Mouse (Mus musculus) cerebellum, adult 9-10 months (tissue): ENCODE measurements around the gene Tm6sf1.
"Not testable (repeated sequence)": the region's sequence is repeated elsewhere in the genome, so short reads cannot be mapped to it uniquely, and the experiment has no call there.

ENCODE experiments used
- DNase-seq: peaks from one replicate; pipeline ENCODE4 v3.0.0; 2022

The Tm6sf1 gene

DNA sequence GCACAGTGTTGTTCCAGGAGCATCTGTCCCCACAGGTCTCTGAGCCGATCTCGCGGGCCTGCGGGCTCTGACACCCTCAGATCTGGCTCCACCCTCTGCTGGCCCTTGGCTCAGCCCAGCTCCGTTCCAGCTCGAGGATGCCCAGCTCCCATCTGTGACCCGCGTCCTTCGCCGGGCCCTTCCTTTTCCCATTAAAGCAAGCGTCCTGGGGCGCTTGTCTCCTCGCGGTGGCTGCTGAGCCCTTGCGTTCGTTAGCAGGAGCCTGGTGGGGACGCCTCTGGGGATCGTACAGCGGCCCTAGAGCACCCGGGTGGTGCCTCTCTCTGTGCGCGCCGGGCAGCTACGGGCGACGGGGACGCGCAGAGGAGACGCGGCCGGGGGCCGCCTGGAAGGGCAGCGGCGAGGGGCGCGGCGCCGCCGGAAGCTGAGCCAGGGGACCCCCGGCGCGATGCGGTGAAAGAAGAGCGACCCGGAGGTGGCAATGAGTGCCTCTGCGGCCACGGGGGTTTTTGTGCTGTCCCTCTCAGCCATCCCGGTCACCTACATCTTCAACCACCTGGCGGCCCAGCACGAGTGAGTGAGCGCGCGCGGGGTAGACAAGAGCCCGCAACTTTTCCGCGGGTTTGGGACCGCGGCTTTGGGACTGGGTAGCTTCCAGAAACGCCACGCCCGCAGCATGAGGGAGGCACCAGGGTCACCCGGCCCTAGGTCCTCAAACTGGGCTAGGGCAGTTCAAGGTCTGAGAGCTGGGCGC is at the start of gene Tm6sf1:
Gene Tm6sf1, plus strand, starts transcription at position 34 of the 754 bp plus-strand sequence.
- no peak for DNase-seq

DNA sequence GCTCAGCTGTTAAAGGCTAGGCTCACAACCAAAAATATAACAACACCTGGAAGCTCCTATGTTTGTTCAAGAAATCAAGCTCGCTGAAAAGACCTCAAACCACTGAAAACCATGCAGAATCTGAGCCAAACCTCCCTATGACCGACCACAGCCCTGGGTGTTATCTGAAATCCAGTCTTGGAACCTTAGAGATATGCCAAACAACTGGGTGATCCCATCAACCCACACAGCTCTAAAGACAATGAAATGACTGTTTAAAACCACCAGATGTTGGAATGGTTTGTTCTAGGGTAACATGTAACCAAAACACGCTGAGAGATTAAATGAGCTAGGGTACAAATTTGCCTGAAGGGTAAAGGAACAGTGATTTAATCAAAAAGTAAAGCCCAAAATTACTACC is 33.9 kb upstream of the Tm6sf1 start:
- DNase-seq, result no peak

- DNase-seq, result no peak
These were observed 33.4 kb upstream of the Tm6sf1 start for GRCm38 (mm10) chr7:81825381-81825780.

DNA sequence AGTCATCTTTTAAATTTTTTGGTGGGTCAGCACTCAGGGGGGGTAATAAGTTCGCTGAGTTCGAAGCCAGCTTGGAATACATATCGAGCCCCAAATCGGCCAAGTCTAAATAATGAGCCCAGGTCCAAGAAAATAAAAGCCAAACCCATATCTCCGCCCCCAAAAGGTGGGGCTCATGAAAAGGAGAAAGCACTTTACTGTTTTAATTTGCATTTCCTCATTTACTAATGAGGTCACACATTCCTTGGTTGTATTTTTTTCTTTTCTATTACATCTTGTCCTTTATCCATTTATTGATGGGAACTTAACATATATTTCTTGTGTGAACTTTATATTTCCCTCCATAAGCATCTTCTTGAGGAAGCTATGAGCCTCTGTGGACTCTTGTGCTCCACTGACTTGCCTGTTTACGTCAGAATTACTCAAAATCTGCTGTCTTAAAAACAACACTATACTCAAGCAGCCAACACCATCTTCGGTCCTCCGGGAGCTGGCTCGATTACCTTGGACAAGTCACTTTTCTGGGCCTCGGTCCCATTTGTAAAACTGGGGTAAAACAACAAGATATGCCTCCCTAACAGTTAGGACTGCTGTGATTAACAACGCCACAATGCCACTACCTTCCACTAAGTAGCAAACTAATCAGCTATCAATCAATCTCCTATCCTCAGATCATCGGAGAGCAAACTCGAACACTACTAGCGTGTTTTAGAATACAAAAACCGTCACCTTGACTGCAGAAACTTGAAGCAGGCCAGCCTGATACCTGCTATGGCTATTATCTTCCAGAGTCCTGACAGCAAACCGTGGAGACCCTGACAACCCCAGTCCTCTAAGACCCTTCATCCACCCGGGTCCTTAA is 30.8 kb upstream of the Tm6sf1 start:
- no peak for DNase-seq

GRCm38 (mm10) chr7:81828681-81829378 is 30.0 kb upstream of the Tm6sf1 start:
- DNase-seq, result peak; percentile 48

DNA sequence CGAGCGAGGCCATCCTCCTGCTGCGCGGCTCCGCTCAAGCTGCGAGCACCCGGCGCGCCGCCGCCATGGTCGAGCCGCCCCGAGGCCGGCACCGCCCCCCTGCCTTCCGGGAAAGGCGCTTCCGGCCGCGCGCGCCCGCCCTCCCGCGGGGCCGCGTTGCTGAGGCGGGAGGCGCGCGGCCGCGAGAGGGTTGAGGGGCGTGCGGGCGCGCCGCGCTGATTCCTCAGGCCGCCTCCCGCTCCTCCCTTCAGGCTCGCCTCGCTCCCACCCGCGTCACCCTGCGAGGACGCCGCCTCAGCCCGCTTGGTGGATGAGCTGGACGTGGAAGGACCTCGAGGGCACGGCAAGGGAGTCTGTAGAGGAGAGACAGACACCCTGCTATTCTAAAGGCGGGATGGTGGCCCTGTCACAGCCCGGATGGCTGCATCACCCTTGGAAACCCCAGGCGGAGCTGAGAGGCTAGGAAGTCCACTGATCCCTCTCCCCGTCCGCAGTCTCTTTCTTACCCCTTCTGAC is 29.4 kb upstream of the Tm6sf1 start, which contains the start of gene Btbd1:
Gene Btbd1, minus strand, starts transcription at position 53 of the 516 bp plus-strand sequence.
- peak; percentile 59 for DNase-seq

- DNase-seq, result no peak
These were observed 24.0 kb upstream of the Tm6sf1 start for GRCm38 (mm10) chr7:81834847-81835246.

DNA sequence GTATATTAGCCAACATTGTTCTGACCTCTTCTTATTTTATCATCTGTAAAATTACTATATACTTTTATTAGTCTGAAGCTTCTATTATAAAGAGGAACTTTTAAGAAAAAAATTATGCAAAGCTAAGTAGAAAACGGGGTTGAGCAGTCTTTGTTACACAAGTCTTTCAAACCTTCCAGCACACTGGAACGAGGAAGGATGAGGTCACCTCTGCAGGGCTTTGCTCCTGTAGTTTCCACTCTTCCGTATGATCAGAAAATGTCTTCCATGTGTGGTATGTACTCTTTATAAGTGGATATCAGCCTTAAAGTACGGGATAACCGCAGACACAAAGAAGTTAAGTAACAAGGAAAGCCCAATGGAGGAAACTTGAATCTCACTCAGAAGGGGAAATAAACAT is 23.4 kb upstream of the Tm6sf1 start:
- no peak for DNase-seq

- not testable (repeated sequence) for DNase-seq
These were observed 21.0 kb upstream of the Tm6sf1 start for GRCm38 (mm10) chr7:81837771-81838170.

DNA sequence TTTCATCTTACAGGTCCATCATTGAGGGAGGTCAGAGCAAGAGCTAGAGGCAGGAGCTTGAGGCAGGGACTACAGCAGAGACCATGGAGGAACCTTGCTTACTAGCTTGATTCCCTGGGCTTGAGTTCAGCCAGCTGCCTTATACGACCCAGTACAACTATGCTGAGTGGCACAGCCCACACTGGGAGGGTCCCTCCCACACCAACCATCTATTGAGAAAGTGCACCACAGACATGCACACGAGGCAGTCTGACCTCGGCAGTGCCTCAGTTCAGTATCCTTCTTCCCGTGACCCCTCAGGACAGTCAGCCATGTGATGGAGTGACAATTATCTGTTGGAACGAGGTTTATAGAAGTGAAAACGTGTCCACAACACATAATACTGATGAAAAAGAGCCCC is 19.1 kb upstream of the Tm6sf1 start:
- no peak for DNase-seq

DNA sequence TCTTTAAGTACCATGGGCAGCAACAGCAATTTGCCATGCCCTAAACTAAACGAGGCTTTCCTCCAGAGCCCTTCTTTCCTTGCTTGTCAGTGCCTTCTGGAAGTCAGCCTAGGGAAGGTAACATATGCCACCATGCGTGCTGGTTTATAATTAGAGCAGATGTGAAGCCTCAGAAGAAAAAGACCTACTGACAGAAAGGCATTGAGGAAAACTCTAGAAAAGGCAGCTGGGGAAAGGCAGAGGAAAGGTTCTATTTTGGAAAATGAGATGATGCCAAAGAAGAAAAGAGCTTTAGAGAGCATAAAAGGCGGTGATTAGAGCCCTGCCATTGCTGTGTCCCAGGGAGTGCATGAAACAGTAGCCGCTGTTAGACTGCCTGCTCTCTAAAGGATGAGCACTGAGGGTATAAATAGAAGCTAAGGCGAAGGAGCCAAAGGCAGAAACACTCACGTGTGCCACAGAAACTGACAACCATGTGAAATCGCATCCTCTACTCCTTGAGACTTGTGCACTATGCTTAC is 18.1 kb upstream of the Tm6sf1 start:
- DNase-seq, result no peak

- DNase-seq, result no peak
These were observed 17.4 kb upstream of the Tm6sf1 start for GRCm38 (mm10) chr7:81841439-81841838.

DNA sequence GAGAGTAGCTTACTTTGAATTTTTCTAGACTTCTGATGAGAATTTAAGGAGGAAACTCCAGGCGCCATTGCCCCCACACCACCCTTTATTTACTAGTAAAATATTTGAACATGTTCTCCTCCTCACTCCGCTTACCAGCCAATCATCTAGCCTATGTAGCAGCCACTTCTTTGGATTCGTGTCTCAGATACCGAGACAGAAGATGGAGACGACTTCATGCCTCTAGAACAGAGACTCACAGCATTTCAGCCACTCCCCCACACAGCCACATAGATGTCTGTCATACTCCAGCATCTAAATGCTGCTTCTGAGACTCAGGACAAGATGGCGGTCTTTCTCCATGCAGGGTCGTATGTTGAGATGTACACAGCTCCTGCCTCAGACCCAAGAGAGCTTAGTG is 16.7 kb upstream of the Tm6sf1 start:
- DNase-seq, result no peak

- no peak for DNase-seq
These were observed 15.8 kb upstream of the Tm6sf1 start for GRCm38 (mm10) chr7:81842998-81843397.

- no peak for DNase-seq
These were observed 14.9 kb upstream of the Tm6sf1 start for GRCm38 (mm10) chr7:81843903-81844302.

DNA sequence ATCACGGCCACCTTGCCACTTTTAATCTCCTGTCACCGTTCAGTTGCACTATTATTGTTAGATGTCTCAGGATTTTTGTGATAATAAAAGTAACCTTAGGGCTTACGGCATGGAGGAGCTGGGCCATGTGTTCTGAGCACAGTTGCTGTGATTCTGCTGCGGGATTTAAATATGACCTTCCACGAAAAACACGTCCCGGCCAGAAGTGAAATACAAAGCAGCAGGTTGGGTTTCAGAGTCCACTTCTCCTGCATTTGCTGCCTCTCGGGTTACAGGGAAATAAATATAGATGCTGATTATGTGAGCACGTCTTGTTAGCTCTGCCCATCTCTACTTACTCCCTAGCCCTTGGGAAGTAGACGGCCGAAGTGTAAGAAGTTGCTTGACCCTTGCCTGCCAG is 14.0 kb upstream of the Tm6sf1 start:
- DNase-seq, result no peak

- no peak for DNase-seq
These were observed 13.5 kb upstream of the Tm6sf1 start for GRCm38 (mm10) chr7:81845313-81845712.

- DNase-seq, result no peak
These were observed 12.8 kb upstream of the Tm6sf1 start for GRCm38 (mm10) chr7:81846008-81846407.

DNA sequence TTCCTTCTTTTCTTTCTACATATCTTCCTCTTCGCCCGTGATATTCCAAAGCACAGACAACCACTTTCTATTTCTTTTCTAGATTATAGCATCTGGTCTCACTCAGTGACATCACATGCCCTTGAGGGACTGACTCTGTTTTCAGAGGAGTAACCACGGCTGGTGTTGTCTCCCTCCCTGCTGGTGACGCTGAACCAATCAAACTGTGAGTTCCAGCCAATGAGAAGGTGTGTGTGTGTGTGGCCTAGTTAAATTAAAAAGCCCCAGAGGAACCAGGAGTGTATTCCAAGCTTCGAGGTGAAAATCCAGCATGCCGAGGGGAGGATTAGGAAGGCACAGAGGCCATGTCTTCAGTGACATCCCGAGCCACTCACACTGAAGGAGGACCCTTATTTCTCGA is 11.8 kb upstream of the Tm6sf1 start:
- no peak for DNase-seq

- DNase-seq, result peak; percentile 57
These were observed 11.0 kb upstream of the Tm6sf1 start for GRCm38 (mm10) chr7:81847777-81848176.

DNA sequence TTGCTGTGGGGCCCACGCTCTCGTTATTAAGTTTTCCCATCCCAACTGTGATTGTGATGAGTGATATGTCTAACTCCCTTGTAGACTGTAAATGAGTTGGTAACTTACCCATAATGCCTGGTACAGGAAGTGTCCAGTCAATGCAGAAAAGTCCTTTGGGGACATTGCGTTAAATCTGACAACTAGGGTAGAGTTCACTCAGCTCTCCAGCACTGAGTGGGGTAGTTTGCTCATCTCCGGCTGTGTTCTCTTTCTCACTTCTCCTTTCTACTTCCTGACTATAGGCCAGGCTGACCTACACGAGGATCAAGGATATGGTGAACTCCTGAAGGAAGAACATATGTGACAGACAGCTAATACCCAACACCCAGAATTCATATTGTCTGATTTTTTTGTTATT is 9.6 kb upstream of the Tm6sf1 start:
- DNase-seq, result no peak

DNA sequence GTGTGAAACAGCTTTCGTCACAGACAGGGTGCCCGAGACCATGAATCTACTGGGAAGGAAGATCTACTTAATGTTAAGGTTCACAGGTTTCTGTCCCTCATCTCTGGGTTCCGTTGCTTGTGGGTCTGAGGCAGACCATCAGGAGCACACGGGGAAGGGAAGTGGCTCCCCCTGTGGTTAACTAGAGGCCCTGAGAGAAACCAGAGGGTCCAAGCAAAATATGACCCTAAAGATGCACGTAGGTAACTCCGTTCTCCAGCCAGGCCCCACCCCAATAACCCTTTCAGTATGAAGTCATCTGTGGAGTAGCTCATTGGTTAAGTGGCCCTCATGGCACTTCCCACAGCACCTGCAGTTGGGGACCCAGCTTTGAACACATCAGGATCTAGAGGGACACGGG is 9.2 kb upstream of the Tm6sf1 start:
- DNase-seq, result no peak

DNA sequence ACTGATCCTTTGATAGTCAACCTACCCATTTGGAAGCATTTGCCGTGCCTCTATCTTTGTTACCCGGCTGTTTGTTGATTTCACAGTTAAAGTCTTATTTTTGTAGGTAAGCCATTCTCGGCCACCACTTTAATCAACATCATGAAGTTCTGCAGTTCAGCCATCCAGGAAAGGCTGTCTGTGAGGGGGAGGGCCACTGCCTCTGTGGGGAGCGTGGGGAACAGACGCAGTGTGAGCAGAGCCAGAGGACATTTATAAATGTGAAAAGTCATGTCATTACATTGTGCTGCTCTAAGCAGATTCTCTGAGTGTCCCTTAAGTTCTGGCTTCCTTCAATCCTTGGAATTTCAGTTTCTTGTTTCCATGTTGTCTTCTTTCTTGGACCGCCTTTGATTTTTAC is 8.6 kb upstream of the Tm6sf1 start:
- no peak for DNase-seq
